Mouse (Mus musculus) thymus, postnatal 10 days (tissue): Measurements from ENCODE around the gene Sptbn4.

Experiments used
- DNase-seq, 2 experiments: peaks; one replicate each; pipeline ENCODE4 v3.0.0; 2021; ENCODE audit warnings: low spot score in 2 of 2

Gene Sptbn4

GRCm38 (mm10) chr7:27354144-27354543, 93.3 kb downstream of the Sptbn4 start:
- no peak for DNase-seq

- DNase-seq = no peak
Observed at GRCm38 (mm10) chr7:27345444-27345843, 102.0 kb downstream of the Sptbn4 start.

GRCm38 (mm10) chr7:27342595-27342994, 104.9 kb downstream of the Sptbn4 start:
- no peak for DNase-seq

GRCm38 (mm10) chr7:27339519-27339918, 108.0 kb downstream of the Sptbn4 start:
- DNase-seq = no peak

GRCm38 (mm10) chr7:27339114-27339513, 108.4 kb downstream of the Sptbn4 start:
- no peak for DNase-seq

GRCm38 (mm10) chr7:27337175-27337853, 110.2 kb downstream of the Sptbn4 start, which contains the start of gene Ltbp4:
Gene Ltbp4, minus strand, starts transcription at chr7:27337692.
- no peak for DNase-seq

GRCm38 (mm10) chr7:27335928-27336823, 111.3 kb downstream of the Sptbn4 start:
- DNase-seq = peak; percentile 56 to 85

GRCm38 (mm10) chr7:27335011-27335720, 112.3 kb downstream of the Sptbn4 start:
- no peak for DNase-seq

GRCm38 (mm10) chr7:27334405-27334911, 113.0 kb downstream of the Sptbn4 start:
- DNase-seq = no peak

- no peak for DNase-seq
Observed at GRCm38 (mm10) chr7:27333316-27333941, 114.1 kb downstream of the Sptbn4 start.

- DNase-seq = peak; percentile 78 to 96
Observed at GRCm38 (mm10) chr7:27332353-27333199, 114.9 kb downstream of the Sptbn4 start.

GRCm38 (mm10) chr7:27331854-27332253, 115.6 kb downstream of the Sptbn4 start:
- DNase-seq = no peak

GRCm38 (mm10) chr7:27331541-27331851, 116.0 kb downstream of the Sptbn4 start:
- no peak for DNase-seq

- DNase-seq = peak; percentile 78 to 79
Observed at GRCm38 (mm10) chr7:27330709-27331540, 116.6 kb downstream of the Sptbn4 start.

- no peak for DNase-seq
Observed at GRCm38 (mm10) chr7:27329981-27330380, 117.5 kb downstream of the Sptbn4 start.

- DNase-seq = peak; percentile 76 to 94
Observed at GRCm38 (mm10) chr7:27329326-27329947, 118.0 kb downstream of the Sptbn4 start.

GRCm38 (mm10) chr7:27328648-27329047, 118.8 kb downstream of the Sptbn4 start:
- no peak for DNase-seq

- DNase-seq = no peak
Observed at GRCm38 (mm10) chr7:27328161-27328560, 119.3 kb downstream of the Sptbn4 start.

GRCm38 (mm10) chr7:27327500-27327899, 120.0 kb downstream of the Sptbn4 start:
- DNase-seq = no peak
